Mouse (Mus musculus) cerebellum, postnatal 4 days (tissue): Measurements from ENCODE around the gene Gm45021.

Experiments used
- DNase-seq, 2 experiments: peaks; one replicate each; pipeline ENCODE4 v3.0.0; 2022; ENCODE audit warnings: low spot score in 2 of 2, mixed read lengths in 1 of 2

Gm45021 gene

DNA sequence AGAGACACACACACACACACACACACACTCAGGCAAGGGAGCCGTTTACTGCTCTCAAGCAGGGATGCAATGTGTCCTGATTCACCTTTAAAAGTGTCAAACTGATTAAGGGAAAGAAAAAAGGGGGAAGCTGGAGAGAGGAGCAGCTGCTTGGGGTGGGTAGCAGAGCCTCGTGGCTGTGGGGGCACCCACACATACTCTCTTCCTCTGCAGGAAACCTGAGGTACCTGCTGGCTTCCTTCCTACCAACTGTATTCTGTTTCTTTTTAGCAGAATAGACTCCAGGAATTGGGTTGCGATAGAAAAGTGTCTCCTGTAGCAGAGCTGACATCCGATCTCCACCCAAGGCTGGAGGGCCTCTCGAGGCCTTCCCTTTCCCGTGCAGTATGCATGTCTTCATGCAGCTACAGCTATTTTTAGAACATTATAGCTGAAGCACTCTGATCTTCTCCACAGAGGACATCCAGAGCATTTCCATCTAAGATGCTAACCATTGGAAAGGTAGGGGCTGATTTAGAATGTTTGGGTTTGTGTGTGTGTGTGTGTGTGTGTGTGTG lies at the start of gene Gm45021:
Gene Gm45021, plus strand, starts transcription at position 417 of the 557 bp plus-strand sequence.
- DNase-seq = no peak

DNA sequence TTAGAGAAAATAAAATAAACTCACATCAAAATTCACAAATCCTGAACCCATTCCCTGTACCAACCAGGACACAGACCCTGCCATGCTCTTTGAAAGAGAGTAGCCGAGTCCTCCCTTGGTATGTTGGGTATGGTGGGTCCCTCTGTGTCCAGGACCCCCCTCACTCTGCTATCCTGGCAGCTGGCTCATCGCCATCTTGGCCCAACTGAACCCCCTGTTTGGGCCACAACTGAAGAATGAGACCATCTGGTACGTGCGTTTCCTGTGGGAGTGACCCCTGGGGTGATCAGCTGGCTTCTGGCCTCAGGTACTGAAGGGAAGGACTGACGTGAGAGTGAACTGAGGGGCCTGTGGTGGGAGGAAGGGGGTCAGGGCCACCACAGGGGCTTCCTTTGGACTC lies 49.5 kb upstream of the Gm45021 start:
- no peak for DNase-seq

DNA sequence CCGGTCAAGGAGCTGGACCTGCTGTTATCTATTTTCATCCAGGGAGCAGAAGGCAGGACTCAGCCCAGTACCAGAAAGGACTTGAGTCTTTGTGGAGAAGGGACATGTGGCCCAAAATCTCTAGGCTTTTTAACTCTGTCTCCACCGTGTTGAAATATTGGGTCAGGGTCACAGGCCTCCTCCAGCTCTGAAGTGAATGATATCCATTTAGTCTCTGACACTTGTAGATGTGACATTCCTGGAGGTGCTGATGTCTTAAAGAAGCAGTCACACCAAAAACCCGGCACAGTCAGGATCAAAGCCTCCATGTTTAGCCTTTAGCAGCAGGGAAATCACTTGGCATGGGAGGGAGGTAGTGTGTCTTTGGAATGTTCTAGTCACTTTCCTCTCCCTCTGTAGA lies 48.7 kb upstream of the Gm45021 start:
- DNase-seq = no peak

DNA sequence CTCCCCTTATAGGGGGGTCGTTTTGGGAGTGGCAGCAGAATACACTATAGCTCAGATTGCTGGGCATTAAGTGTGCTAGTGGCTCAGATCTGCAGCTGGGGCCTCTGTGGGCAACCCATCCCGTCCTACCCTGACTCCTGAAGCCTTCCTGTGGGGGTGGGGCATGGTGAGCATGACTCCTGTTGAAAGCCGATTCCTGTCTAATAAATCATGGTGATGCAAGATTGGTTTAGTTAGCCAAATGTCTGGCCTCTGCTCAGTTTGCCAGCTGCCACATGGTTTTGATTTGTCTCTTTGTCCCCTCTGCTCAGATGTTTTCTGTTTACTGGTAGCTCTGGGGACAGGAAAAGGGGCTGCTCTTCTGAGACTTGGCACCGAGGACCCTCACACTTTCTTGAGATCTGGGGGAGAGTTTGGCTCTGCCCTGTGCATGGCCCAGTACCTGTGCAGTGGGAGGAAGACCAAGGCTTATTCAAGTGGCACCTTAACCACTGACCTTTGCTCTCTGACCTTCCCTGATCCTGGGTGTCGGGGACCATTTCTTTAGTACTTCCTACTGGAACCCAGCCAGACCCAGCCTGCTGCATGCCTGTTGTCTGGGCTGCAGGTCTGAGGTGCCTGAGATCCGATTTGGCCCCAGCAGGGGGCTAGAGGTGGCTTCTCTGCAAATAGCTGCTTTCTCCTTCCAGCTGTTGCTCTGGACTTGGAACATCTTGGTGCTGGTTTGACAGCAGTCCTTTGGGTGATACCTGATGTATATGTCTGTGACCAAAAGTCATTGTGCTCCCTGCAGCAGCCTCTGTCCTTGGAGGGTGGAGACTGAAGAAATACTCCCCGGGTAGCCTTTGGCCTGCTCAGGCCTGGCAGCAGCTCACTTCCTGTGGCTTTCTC lies 47.6 kb upstream of the Gm45021 start:
- no peak for DNase-seq

DNA sequence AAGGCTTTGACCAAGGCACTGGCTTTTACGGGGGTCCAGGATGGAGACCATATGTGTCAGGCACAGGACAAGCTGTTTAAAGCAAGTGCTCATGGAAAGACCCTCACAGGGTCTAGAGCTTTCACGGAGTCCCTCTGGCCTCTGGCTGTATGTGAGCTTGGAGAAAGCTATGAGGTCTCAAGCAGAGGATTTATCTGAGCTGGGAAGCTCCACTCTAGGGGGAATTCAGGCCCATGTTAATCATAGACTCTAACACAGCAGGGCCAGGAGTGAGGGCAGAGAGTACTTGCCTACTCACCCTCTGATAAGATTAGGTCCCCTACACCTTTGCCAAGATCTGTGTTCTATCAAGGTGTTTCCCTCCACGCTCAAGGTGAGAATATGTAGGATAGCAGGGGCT lies 46.8 kb upstream of the Gm45021 start:
- no peak for DNase-seq

DNA sequence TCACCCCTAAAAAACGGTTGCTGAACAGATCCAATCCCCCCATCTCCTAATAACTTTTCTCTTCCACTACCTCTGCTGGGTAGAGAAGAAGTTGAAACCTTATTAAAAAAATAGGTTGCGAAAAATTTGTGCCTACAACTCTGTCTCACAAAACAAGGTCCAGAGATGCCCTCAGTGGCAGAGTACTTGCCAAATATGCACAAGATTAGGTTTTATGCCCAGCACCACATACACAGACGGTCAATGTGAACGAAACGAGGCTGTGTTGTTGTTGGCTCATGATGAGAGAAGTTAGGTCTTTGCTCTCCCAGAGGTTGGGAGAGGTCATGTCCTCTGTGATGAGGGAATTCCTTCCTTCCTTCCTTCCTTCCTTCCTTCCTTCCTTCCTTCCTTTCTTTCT lies 44.2 kb upstream of the Gm45021 start:
- DNase-seq = no peak

DNA sequence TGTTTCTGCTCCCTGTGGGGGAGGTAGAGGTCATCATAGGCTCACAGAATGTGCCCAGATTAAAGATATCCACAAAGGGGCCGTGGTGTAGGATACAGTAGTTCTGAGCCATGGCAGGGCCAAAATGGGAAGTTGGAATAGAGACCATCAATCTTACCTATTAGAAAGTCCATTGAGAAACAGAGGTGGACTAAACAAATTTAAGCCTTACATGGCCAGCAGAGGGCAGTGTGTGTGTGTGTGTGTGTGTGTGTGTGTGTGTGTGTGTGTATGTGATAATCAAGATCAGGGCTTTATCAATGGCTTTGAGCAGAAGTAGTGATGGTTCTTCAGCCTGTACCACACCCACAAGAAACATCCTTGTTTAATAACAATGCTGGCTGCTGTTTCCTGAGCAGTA lies 43.1 kb upstream of the Gm45021 start:
- peak in 1 of 2 experiments; percentile 39 for DNase-seq

DNA sequence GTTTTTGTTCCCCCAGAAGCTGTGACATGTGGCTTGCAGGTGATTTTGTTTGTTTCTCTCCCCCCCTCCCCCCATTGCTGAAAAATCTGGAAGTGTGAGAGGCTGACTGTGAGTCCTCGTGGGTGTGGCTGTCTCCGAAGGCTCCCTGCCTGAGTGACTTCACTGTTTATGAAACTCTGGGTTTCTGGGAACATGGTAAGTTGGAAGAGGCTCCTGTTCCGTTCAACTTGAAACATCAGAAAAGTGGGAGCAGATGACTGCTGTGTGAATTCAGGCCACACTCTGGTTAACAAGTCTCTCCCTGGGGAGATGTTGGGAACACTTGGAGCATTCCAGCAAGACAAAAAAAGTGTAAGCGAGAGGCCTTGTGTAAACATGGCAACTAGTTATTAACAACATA lies 42.6 kb upstream of the Gm45021 start:
- no peak for DNase-seq

DNA sequence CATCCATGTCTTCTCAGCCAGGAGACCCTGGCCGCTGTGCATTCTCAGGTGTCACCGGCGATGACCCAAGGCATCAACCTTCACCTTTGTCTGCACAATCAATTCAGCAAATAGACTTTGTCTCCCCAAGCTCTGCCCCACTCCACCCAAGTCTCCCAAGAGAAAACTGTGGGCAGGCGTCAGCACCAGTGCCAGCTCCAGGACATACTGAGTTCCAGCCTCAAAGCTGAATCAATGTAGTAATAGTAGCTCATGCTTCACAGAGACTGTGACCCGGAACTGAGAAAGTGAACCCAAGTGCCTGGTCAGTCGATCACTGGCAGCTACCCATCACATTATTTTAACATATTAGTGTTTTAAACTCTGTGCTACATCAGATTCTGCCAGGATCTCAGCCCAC lies 41.1 kb upstream of the Gm45021 start:
- no peak for DNase-seq

DNA sequence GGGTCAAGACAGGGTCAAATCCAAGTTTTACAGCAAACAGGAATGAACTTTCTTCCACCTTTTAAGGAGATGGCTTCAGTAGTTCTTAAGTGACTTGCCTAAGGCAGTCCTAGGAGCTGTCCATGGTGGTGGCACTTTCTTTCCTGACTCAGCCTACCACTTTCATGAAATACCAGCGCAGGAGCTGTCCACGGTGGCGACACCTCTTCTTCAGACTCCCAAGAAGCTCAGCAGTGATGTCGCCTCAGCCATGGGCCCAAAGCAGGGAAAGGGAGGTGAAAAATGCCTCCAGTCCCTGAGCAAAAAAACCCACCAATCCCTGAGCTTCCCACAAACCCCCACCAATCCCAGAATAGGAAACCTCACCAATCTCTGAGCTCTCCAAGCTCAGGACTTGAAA lies 36.5 kb upstream of the Gm45021 start:
- no peak for DNase-seq

DNA sequence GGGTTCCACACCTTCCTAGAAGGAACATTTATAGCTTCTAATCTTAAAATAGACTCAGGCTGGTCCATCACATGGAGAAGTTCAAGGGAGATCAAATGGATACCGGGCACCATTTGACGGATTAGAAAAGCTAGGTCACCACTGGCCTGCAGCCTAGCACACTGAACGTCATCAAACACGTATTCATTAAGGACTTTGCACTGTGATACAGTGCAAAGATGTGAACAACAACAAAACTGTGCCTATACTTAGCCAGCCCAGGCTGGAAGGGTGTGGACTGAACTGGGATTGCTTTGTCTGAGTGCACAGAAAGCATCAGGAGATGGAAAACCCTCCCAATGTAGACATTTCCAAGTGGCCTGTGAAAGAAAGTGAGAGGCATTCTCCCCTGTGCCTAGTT lies 35.6 kb upstream of the Gm45021 start:
- DNase-seq = no peak

DNA sequence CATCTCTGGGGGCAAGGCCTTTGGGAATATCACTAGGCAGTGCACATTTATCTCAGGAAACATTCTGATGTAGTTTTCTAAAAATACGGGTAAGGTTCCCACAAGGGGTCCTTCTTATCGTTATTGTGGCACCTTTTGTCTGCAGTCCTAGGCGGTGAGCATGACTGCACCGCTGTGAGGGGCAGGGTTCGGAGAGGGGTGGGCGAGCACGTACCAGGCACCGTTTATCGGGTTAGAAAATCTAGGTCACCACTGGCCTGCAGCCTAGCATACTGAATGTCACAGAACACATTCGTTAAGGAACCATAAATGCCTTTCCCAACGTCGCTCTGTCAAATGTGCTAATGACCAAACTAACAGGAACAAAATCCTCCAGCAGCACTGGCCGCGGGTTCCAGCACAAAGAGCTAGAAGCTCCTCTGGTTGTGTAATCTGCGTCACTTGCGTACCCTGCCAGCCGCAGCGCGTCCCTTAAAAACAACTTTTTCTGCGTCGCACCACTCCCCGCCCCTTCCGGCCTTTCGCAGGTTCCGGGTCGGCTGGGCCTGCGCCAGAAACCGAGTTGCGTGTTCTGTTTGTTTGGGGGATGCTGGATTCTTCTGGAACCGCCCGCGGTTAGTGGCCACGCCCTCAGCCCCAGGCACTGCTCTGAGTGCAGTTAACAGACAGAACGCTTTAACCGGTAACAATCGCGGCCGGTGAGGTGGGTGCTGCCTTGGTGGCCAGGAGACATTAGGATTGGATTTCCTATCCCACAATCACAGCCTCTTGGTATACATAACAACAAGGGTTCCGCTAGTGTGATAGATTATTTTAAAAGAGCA lies 34.9 kb upstream of the Gm45021 start, which contains the start of gene Lrrc61:
Gene Lrrc61, plus strand, starts transcription at position 517 of the 824 bp plus-strand sequence.
- peak; percentile 92 to 98 for DNase-seq

DNA sequence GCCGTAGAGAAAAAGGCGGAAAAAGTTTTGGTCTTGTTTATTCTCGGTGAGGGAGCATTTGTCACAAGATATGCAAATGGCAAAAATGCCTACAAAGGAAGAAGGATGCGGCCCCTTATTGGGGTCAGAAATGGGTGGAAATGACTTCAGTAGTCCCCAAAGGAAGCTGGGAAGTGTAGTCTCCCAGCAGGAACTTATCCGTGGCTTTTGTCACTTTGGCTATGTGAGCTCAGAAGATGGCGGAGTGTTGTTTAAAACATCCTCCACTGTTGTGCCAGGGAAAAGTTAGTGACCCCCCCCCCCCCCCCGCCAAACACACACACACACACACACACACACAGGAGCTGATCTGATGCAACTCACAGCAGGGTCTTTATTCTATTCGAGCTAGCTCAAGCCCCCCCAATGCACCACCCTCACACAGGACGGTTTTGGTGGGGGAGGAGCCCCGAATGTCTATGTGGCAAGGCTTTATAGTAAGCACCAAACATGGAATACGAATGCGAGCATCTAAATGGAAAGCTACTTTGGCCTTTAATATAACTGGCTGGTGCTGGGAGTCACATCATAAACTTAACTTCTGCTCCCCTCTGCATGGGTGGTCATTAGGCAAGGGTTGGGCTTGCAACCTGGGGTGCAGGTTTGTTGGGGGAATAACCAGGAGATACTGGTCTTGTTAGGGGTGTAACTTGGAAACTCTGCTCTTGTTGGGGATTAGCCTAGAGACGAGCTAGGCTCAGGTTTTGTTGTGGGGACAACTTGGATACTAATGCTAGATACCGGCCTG lies 34.1 kb upstream of the Gm45021 start:
- peak in 1 of 2 experiments; percentile 45 for DNase-seq

DNA sequence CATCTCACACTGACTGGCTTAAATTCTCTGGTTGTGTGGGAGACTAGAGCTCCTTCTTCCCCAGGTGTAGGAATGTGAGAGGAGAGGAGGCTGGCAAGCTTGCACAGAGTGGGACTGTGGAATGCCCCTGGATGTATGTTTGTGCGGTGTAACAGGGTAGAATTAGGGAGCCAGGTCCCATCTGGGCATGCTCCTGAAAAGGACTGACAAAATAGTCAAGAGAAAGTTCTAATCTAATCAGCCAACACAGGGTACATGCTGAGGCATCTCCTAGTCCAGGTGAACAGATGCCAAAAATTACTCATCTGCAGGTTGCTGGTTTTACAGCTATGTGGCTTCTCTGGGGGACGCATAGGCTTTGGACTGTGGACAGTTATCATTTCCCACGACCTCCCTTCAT lies 33.5 kb upstream of the Gm45021 start:
- no peak for DNase-seq

DNA sequence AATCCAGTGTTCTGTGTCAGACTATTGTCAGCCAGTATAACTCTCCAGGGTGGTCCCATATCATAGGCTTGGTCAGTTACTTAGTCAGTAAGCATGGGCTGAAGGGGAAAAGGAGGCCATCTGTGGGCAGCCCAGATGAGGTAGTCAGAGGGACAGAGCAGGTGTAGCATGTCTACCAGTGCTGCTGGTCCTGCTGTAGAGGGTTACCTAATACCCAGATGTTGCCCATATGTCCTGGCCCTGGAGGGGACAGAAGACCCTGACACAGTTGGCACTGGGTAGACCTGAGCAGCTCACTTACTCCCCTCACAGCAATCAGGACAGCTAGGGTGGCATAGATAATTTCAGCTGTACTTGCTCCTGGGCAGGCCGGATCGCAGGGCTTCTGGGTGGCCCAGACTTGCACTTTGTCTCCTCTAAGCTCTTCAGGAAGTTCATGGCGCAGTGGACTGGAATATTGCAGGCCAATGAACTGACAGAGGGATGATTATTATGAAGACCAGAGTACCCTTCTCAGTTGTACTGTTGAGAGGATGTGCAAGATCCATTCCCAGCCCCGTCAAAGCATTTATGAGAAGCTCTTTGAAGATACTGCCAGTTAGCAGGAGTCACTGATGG lies 23.6 kb upstream of the Gm45021 start:
- DNase-seq = no peak

DNA sequence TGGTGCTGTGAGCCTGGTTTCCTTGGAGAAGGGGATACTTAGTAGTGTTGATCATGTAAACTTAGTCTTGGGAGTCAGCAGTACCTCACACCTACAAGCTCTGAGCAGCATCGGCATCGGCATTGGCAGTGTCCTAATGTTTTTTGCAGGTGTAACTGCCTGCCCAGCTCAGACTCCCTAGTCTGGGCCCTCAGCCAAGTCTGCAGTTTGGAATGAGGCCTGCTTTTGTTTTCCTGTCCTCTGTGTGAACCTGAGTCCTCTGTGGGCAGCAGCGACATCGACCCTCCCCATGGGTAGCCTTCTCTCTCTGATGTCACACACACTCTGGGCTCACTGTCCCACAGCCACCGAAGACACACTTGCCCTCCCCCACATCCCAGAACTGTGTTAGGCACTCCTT lies 23.1 kb upstream of the Gm45021 start:
- no peak for DNase-seq

DNA sequence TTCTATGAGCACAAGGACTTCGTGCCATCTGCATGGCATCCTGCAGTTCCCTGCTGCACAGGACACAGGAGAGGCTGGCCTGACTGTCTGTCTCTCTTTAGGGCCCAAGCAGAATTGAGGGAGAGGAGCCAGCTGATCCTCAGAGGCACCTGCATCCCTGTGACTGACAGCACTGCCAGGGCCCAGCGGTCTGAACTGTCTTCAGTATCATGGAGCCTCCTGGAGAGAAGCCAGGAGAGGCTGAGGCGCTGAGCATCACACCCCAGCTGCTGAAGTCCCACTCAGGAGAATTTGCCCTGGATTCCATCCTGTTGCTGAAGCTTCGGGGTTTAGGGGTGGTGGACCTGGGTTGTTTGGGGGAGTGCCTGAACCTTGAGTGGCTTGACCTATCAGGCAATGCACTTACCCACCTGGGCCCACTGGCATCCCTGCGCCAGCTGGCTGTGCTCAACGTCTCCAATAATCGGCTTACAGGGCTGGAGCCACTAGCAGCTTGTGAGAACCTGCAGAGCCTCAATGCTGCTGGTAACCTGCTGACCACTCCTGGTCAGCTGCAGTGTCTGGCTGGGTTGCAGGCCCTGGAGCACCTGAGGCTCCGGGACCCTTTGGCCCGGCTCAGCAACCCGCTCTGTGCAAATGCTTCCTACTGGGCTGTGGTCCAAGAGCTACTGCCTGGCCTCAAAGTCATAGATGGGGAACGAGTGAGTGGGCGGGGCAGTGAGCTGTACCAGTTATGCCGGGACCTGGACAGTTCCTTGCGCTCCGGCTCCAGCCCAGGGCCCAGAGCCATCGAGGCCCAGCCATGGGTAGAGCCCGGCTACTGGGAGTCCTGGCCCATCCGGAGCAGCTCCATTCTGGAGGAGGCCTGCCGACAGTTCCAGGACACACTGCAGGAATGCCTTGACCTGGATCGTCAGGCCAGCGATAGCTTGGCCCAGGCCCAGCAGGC lies 21.1 kb upstream of the Gm45021 start:
- peak in 1 of 2 experiments; percentile 23 for DNase-seq

DNA sequence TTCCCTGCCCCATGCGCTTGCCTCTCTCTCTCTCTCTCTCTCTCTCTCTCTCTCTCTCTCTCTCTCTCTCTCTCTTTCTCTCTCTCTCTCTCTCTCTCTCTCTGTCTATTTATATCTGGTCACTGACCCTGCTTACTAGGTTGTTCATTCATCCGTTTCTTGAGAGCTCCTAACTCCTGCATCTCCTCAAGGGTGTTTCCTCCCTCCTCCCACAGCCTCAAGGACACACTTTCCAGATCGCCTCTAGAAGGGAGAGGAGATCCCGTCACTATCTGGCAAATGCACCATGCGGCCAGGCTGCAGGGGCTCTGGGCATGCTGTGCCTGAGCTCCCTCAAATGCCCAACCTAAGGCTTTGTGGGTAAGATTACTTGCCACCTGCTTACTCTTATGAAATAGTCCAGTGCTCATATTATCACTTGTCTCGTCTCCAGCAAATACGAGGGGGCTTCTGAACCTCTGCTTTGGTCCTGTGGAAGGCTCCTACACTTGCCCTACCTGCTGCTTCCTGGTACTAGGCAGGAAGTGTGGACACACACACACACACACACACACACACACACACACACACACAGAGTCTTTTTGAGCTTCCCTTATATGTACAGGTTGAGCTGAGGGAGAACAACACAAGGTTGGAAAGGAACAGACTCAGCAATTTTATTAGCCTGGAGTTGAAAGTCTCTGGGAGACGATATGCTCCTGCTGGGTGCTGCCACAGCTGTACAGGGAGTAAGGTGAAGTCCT lies 20.2 kb upstream of the Gm45021 start:
- no peak for DNase-seq

DNA sequence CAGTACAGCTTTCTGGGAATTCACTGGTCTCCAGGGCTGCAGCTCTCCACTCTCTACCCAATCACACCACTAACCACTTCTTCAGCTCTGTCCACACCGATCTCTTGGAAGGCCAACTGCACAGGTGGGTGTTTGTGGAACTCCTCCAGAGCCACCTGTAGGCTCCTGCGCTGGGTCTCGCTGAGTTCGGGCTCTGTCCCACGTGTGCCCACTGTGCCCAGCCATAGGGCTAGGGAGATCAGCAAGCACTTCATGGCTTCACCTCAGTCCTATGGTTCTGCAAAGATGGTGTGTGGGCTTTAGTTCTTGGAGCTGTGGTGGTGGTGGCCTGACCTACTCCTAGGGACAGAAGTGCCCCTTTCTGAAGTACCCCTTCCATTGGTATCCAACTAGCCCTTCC lies 17.4 kb upstream of the Gm45021 start:
- DNase-seq = no peak
